ENCODE assay signal across 8 mouse cellular contexts in the genomic region with DNA sequence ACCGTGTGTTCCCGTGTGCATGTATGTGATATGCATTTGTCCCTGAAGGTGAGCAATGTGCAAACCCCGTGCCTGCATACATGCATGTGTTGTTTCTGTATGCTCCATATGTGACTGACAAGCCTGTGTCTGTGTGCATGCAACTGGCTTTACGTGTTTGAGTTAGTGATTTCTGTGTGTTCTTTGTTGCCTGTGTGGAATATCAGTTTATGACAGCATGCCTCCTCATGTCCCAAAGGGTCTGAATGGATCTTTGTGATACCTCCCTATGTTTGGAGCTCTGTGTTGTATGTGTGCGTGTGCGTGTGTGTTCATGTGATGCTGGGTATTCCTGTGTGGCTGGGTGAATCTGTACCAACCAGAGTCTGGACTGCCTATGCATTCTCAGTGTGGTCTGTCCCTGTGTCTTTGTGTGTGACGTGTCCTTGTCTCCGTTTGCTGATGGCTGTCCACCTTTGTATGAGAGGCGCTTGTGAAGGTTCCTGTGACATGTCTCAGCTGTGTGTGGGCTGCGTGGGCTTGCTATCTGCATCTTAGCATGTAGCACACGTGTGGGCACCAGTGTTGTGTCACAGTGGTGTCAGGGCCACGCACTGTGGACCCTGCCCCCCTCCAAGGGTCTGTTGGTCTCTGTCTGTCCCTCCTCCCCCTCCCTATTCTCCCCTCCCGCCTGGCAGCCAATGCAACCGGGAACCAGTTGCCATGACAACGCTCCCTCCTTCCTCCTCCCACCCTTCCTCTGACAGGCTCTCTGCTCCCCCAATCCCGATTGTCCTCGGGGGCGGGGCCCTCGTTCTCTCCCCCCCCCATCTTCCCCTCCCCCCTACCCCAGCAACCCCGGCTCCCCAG. TPM values are rescaled to one million over a fixed set of nuclear protein-coding genes. Genes with fewer than 3 reads are reported as not detected.
DNase-seq lines count a peak whose midpoint lies in the region; ATAC-seq and TF ChIP-seq lines count a peak whose summit lies in the region.

Gene Sult2b1 (minus strand): TSS at position 146 of the 849 bp plus-strand sequence.

- H3K4me1 ChIP-seq in forebrain, embryonic 13.5 days = peaks cover 31% of the 10 kb centered on the region
- peaks cover 46% of the 10 kb centered on the region for H3K4me1 ChIP-seq in kidney, embryonic 15.5 days
- H3K4me1 ChIP-seq in limb, embryonic 13.5 days = peaks cover 28% of the 10 kb centered on the region

- no peaks in the 10 kb centered on the region for H3K27me3 ChIP-seq in forebrain, embryonic 13.5 days
- peaks cover 12% of the 10 kb centered on the region; the same call in 1 of the 2 replicates for H3K27me3 ChIP-seq in kidney, embryonic 15.5 days
- H3K27me3 ChIP-seq in limb, embryonic 13.5 days = peaks cover 6% of the 10 kb centered on the region; the same call in 1 of the 2 replicates

- peak within 1 kb of the TSS; percentile 93 for H3K4me3 ChIP-seq in forebrain, embryonic 13.5 days
- H3K4me3 ChIP-seq in kidney, embryonic 15.5 days (replicated peaks) = peak within 1 kb of the TSS; percentile 72
- H3K4me3 ChIP-seq in limb, embryonic 13.5 days = peak within 1 kb of the TSS; percentile 88

- peak within 1 kb of the TSS; percentile 91 for H3K4me2 ChIP-seq in forebrain, embryonic 13.5 days
- peak within 1 kb of the TSS; percentile 95 for H3K4me2 ChIP-seq in kidney, embryonic 15.5 days
- H3K4me2 ChIP-seq in limb, embryonic 13.5 days (replicated peaks) = peak within 1 kb of the TSS; percentile 85

- peak; percentile 62; the same call in 1 of the 2 replicates for TF ChIP-seq POLR2A in brain, embryonic 14.5 days (IDR thresholded peaks at IDR 0.05; ENCODE audit: borderline replicate concordance, extremely low read depth, insufficient read depth, insufficient read length, poor library complexity, severe bottlenecking)

- WGBS in forebrain, embryonic 13.5 days = 18% methylated on average over 20 of the region's 20 CpGs
- 26% methylated on average over 19 of the region's 20 CpGs for WGBS in kidney, embryonic 15.5 days
- WGBS in limb, embryonic 13.5 days = 25% methylated on average over 20 of the region's 20 CpGs

- peaks cover 25% of the 10 kb centered on the region for H3K36me3 ChIP-seq in forebrain, embryonic 13.5 days (ENCODE audit: poor library complexity, severe bottlenecking)
- H3K36me3 ChIP-seq in kidney, embryonic 15.5 days = peaks cover 17% of the 10 kb centered on the region
- peaks cover 23% of the 10 kb centered on the region for H3K36me3 ChIP-seq in limb, embryonic 13.5 days

- no peaks in the 10 kb centered on the region for H3K9me3 ChIP-seq in forebrain, embryonic 13.5 days (replicated peaks)
- H3K9me3 ChIP-seq in kidney, embryonic 15.5 days (replicated peaks) = no peaks in the 10 kb centered on the region
- no peaks in the 10 kb centered on the region for H3K9me3 ChIP-seq in limb, embryonic 13.5 days

- peak; percentile 84 for DNase-seq in heart, adult 11 months
- no peak for DNase-seq in heart, adult 18-20 months
- peak; percentile 99 for DNase-seq in brain, embryonic 14.5 days (ENCODE audit: low read depth)
- DNase-seq in retina, postnatal 7 days (ENCODE audit: low read depth, low spot score) = peak; percentile 68

- peak; percentile 60 for ATAC-seq in forebrain, embryonic 13.5 days
- peak; percentile 16 for ATAC-seq in kidney, embryonic 15.5 days (replicated peaks; ENCODE audit: low FRiP score)
- peak; percentile 31; the same call in 1 of the 2 replicates for ATAC-seq in limb, embryonic 13.5 days (ENCODE audit: low FRiP score, low read depth)
- ATAC-seq in granulocyte monocyte progenitor cell, adult 5-6 weeks (replicated peaks; ENCODE audit: poor library complexity, severe bottlenecking) = no peak

- no peak for TF ChIP-seq CTCF in brain, embryonic 14.5 days (IDR thresholded peaks at IDR 0.05; ENCODE audit: borderline replicate concordance, extremely low read depth, insufficient read depth, insufficient read length)

- peak within 1 kb of the TSS; percentile 97 for H3K27ac ChIP-seq in forebrain, embryonic 13.5 days
- peak within 1 kb of the TSS; percentile 68 for H3K27ac ChIP-seq in kidney, embryonic 15.5 days
- peak within 1 kb of the TSS; percentile 40; the same call in 1 of the 2 replicates for H3K27ac ChIP-seq in limb, embryonic 13.5 days

- H3K9ac ChIP-seq in forebrain, embryonic 13.5 days = peak within 1 kb of the TSS; percentile 92
- H3K9ac ChIP-seq in kidney, embryonic 15.5 days = peak within 1 kb of the TSS; percentile 68
- peak within 1 kb of the TSS; percentile 74 for H3K9ac ChIP-seq in limb, embryonic 13.5 days

RNA-seq across cellular contexts. Expression of gene Sult2b1, which starts in this region (rescaled TPM):
- total RNA-seq in heart, adult 18-20 months (2021) = not detected
- polyA plus RNA-seq in brain, embryonic 14.5 days (2012; rRNA removed) = 2.0 and 2.3 TPM in 2 replicates
- 4.1 and 4.4 TPM in 2 replicates for polyA plus RNA-seq in forebrain, embryonic 13.5 days (2015; fragmentation: Nextera tagmentation; extraction: Ambion mirVana)
- 2.8 and 3.2 TPM in 2 replicates for polyA plus RNA-seq in kidney, embryonic 15.5 days (2015; fragmentation: Nextera tagmentation; extraction: Ambion mirVana)
- polyA plus RNA-seq in limb, embryonic 13.5 days (2015; fragmentation: Nextera tagmentation; extraction: Ambion mirVana) = 3.1 and 3.7 TPM in 2 replicates
- total RNA-seq in granulocyte monocyte progenitor cell, adult 5-6 weeks (2014; fragmentation: Nextera tagmentation) = 1.3 and 3.3 TPM in 2 replicates
- 0.39 TPM in 1 of 2 replicates, not detected in the other for total RNA-seq in granulocyte monocyte progenitor cell, adult 5-6 weeks (2017)

Comparison
In these comparisons a context has a peak if more than half of its experiments do, and no peak if none do; other contexts are left out.
1. DNase-seq: peak in heart, adult 11 months (single experiment), brain, embryonic 14.5 days (single experiment) and retina, postnatal 7 days (single experiment); none in heart, adult 18-20 months (0 of 2).
2. H3K27ac ChIP-seq: peak in every context shown above with its lines; median percentile 97 in forebrain, embryonic 13.5 days; 68 in kidney, embryonic 15.5 days; 40 in limb, embryonic 13.5 days.
3. Peak in every context shown above with its lines, with median percentiles within 50 percentile points of each other: H3K4me2 ChIP-seq, H3K4me3 ChIP-seq and H3K9ac ChIP-seq.